Mouse (Mus musculus) forebrain, embryonic 12.5 days (tissue): ENCODE results near the gene Gm10337. TPM values are rescaled to one million over a fixed set of nuclear protein-coding genes. Genes with fewer than 3 reads are reported as not detected.

Experiments used
- ATAC-seq: fragments of 200-750 bp; cut with Nextera tagmentation; 2 replicates; pipeline ENCODE4 v1.8.0; 2017; ENCODE audit warnings: moderate TSS enrichment; ENCODE audit not compliant: low FRiP score
- H3K27ac ChIP-seq: fragments of 300-500 bp; sonication (generic); 2 replicates; pipeline ENCODE4 v1.5.1; 2016; ENCODE audit warnings: mild to moderate bottlenecking
- H3K27me3 ChIP-seq: fragments of 300-500 bp; sonication (generic); 2 replicates; pipeline ENCODE4 v1.6.1; 2016; ENCODE audit warnings: mild to moderate bottlenecking
- H3K36me3 ChIP-seq: fragments of 300-500 bp; sonication (generic); replicated peaks from 2 replicates; pipeline ENCODE4 v1.6.1; 2016; ENCODE audit warnings: mild to moderate bottlenecking
- H3K4me1 ChIP-seq: fragments of 300-500 bp; sonication (generic); 2 replicates; pipeline ENCODE4 v1.6.1; 2016
- H3K4me2 ChIP-seq: fragments of 300-500 bp; sonication (generic); 2 replicates; pipeline ENCODE4 v1.6.1; 2016; ENCODE audit warnings: mild to moderate bottlenecking, moderate library complexity
- H3K4me3 ChIP-seq: fragments of 300-500 bp; sonication (generic); replicated peaks from 2 replicates; pipeline ENCODE4 v1.5.1; 2016; ENCODE audit warnings: mild to moderate bottlenecking
- H3K9ac ChIP-seq: fragments of 300-500 bp; sonication (generic); 2 replicates; pipeline ENCODE4 v1.6.1; 2016; ENCODE audit warnings: mild to moderate bottlenecking
- H3K9me3 ChIP-seq: fragments of 300-500 bp; sonication (generic); 2 replicates; pipeline ENCODE4 v1.6.1; 2016
- WGBS: fragments of 180-500 bp; shearing (Covaris S2); methylation state at CpG from one replicate; pipeline ENCODE4 v1.1.7; 2016; 5-methylcytosine and 5-hydroxymethylcytosine counted together
- polyA plus RNA-seq: library from polyadenylated mRNA; unstranded; fragments of >200 nt; fragmentation: Nextera tagmentation; extraction: Ambion mirVana; gene quantifications from 2 replicates; pipeline ENCODE4 v1.2.1, GENCODE M21; 2016

Gm10337 gene
- polyA plus RNA-seq, 1 experiment from 2014 or later, result 7.9 TPM

DNA sequence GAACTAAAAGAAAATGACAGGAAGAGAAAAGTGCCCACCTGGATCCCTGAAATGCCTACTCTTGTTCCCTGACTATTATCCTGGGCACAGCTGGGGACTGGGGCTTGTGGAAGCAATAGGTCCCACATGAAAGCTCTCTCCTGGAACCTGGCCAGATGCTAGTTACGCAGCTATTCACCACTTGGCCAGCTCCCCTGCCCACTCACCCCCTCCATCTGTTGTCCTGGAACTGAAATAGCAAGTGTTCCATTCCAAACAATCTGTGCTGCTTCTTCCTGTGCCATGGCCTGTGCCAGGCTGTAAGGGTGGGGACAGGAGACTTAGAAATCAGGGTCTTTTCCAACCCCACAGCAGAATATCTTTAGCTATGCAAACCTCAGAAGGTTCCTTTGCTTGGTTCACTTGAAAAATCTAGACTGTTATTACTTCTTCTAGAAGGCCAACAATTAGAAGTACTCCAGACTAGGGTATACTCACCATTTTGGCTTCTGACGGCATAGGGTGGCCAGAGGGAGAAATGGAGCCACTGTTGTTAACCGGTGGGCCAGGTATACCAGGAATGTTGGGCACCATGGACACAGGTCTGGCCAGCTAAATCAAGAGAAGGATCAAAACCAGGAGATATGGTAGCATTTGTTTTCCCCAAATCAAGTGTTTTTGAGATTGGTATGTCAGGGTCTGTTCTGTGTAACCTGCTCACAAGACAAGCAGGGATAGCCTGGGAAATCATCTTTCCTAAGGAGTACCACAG lies 43.3 kb downstream of the Gm10337 start:
- Histone ChIP-seq H3K9me3 (no peaks in the 10 kb centered on the region), H3K9ac (no peak overlapping the region), H3K36me3 (peaks cover 41% of the 10 kb centered on the region), H3K4me3 (no peak overlapping the region), H3K4me2 (no peak overlapping the region), H3K27me3 (no peaks in the 10 kb centered on the region), H3K4me1 (no peaks in the 10 kb centered on the region), H3K27ac (peak overlapping the region; percentile 66)
- 83% methylated on average over 3 of the region's 3 CpGs for WGBS
- no peak for ATAC-seq

DNA sequence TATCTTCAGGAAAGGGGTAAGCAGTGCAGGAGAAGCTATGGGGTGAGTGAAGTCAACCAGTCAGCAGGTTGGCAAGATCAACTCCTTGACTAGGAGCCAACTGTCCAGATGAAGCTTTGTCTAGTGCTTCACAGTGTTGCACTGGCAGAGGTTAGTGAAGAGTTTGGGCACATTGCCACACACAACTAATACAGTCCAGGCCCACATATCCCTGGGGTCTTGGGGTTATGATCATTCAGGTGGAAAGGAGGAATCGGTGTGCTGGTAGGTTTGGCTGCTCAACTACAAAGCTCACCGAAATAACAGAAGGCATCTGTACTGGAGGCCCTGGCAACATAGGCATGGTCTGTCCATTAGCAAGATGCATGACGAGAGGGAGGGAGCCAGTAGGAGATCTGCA lies 44.0 kb downstream of the Gm10337 start:
- ATAC-seq, result no peak
- 94% methylated on average over 3 of the region's 3 CpGs for WGBS

DNA sequence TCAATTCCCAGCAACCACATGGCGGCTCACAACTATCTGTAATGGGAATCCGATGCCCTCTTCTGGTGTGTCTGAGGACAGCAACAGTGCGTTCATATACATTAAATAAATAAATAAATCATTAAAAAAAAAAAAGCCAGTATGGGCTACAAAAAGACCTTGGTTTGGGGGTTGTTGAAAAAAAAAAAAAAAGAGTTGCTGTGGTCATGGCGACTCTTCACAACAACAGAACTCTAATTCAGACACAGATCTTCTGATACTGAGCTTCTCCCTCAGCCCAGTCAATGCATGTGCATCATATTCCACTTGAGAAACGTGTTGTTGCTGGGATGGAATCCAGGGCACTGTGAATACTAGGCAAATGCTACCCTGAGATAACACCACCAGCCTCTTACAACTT lies 49.1 kb downstream of the Gm10337 start:
- no peak overlapping the region for H3K4me3 ChIP-seq
- H3K4me1 ChIP-seq, result no peaks in the 10 kb centered on the region
- ATAC-seq, result no peak
- H3K9me3 ChIP-seq, result no peaks in the 10 kb centered on the region
- H3K36me3 ChIP-seq, result peaks cover 45% of the 10 kb centered on the region
- H3K9ac ChIP-seq, result no peak overlapping the region
- no peaks in the 10 kb centered on the region for H3K27me3 ChIP-seq
- no peak overlapping the region for H3K27ac ChIP-seq
- H3K4me2 ChIP-seq, result no peak overlapping the region
- WGBS, result 95% methylated on average over 5 of the region's 5 CpGs

More for the DNA sequence above, 44.0 kb downstream of the Gm10337 start:
- Histone ChIP-seq H3K27me3 (no peaks in the 10 kb centered on the region), H3K36me3 (peaks cover 42% of the 10 kb centered on the region), H3K4me2 (no peak overlapping the region), H3K4me3 (no peak overlapping the region), H3K9ac (no peak overlapping the region), H3K9me3 (no peaks in the 10 kb centered on the region), H3K27ac (0 out of 2 replicates have a peak overlapping the region, but pooled peaks have one; percentile 66), H3K4me1 (no peaks in the 10 kb centered on the region)

Other genes starting within 250 kb of the Gm10337 start
- 13.1 and 16.7 TPM in 2 replicates for gene Rarg, start 246.2 kb upstream of the Gm10337 start, polyA plus RNA-seq
- gene Gm9918, start 233.2 kb upstream of the Gm10337 start, polyA plus RNA-seq, result 0.09 and 0.17 TPM in 2 replicates
- 48.9 and 50.5 TPM in 2 replicates for gene Mfsd5, start 224.3 kb upstream of the Gm10337 start, polyA plus RNA-seq
- gene Espl1, start 207.5 kb upstream of the Gm10337 start, polyA plus RNA-seq, result 36.9 and 42.3 TPM in 2 replicates
- gene Pfdn5, start 177.6 kb upstream of the Gm10337 start, polyA plus RNA-seq, result 352 and 355 TPM in 2 replicates
- 105 and 110 TPM in 2 replicates for gene Myg1, start 172.0 kb upstream of the Gm10337 start, polyA plus RNA-seq
- 75.0 and 78.2 TPM in 2 replicates for gene Aaas, start 153.0 kb upstream of the Gm10337 start, polyA plus RNA-seq
- gene Sp7, start 136.5 kb upstream of the Gm10337 start, polyA plus RNA-seq, result 0.32 and 0.46 TPM in 2 replicates
- gene Sp1, start 97.6 kb upstream of the Gm10337 start, polyA plus RNA-seq, result 10.8 and 11.2 TPM in 2 replicates
- 0.22 TPM in 2 replicates for gene Amhr2, start 58.4 kb upstream of the Gm10337 start, polyA plus RNA-seq
- 82.9 and 86.9 TPM in 2 replicates for gene Prr13, start 44.7 kb upstream of the Gm10337 start, polyA plus RNA-seq
- gene Pcbp2, start 33.2 kb upstream of the Gm10337 start, polyA plus RNA-seq, result 191 and 192 TPM in 2 replicates
- gene Map3k12, start 13.3 kb downstream of the Gm10337 start, polyA plus RNA-seq, result 39.4 and 40.1 TPM in 2 replicates
- gene Tarbp2, start 14.5 kb downstream of the Gm10337 start, polyA plus RNA-seq, result 91.9 and 93.5 TPM in 2 replicates
- 2.7 and 2.9 TPM in 2 replicates for gene Npff, start 21.2 kb downstream of the Gm10337 start, polyA plus RNA-seq
- gene Gm28047, start 121.3 kb downstream of the Gm10337 start, polyA plus RNA-seq, result 0.40 TPM in 1 of 2 replicates, not detected in the other
- 21.6 and 22.7 TPM in 2 replicates for gene Atf7, start 121.7 kb downstream of the Gm10337 start, polyA plus RNA-seq
- gene Atp5g2, start 168.6 kb downstream of the Gm10337 start, polyA plus RNA-seq, result 67.4 and 67.5 TPM in 2 replicates
- 38.8 and 42.7 TPM in 2 replicates for gene Calcoco1, start 218.5 kb downstream of the Gm10337 start, polyA plus RNA-seq